Mouse (Mus musculus): ENCODE measurements at regions not wholly inside any gene's neighbourhood (a gene's known extent, or its start where the extent isn't known, plus 50 kb on each side); places are given as distances from the start of the nearest gene placed in this dataset.

- TF ChIP-seq CTCF (IDR thresholded peaks at IDR 0.05; ENCODE audit: extremely low read depth, insufficient read depth, insufficient read length, insufficient replicate concordance) (no peak), POLR2A (IDR thresholded peaks at IDR 0.05; ENCODE audit: low read depth, low read length) (no peak)
- 95% methylated on average over 4 of the region's 4 CpGs for WGBS
- H3K4me1 ChIP-seq (ENCODE audit: control insufficient read depth, insufficient read depth, insufficient read length): no peaks in the 10 kb centered on the region
- H3K27me3 ChIP-seq (ENCODE audit: control insufficient read depth, insufficient read depth, low read length): no peaks in the 10 kb centered on the region
- DNase-seq (ENCODE audit: low read depth in 1 of 2, low spot score in 2 of 2): no peak
- no peaks in the 10 kb centered on the region for H3K36me3 ChIP-seq (ENCODE audit: control insufficient read depth, insufficient read depth, low read length)
- no peak overlapping the region for H3K27ac ChIP-seq (ENCODE audit: insufficient read depth, low read length)
- H3K4me3 ChIP-seq (ENCODE audit: extremely low read depth, insufficient read depth, insufficient read length): no peak overlapping the region
Measured at GRCm38 (mm10) chr6:121527281-121527680, 53.8 kb upstream of the Iqsec3 start.

DNA sequence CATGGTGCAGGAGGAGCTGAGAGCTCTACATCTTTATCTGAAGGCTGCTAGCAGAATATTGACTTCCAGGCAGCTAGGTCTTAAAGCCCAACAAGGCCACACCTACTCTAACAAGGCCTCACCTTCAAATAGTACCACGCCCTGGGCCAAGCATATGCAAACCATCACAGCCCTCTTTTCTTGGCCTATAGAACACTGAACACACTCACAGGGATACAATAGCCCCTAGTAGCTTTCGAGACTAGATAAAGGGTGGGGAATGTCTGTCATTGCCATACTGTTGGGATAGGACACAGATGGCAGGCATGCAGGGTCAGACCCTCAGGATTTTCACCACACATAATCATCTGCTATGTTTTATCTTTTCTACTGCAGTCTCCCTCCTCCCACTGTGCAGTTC, 52.6 kb upstream of the Iqsec3 start:
- Histone ChIP-seq H3K4me3 (ENCODE audit: extremely low read depth, insufficient read depth, insufficient read length) (no peak overlapping the region), H3K4me1 (ENCODE audit: control insufficient read depth, insufficient read depth, insufficient read length) (no peaks in the 10 kb centered on the region), H3K36me3 (ENCODE audit: control insufficient read depth, insufficient read depth, low read length) (no peaks in the 10 kb centered on the region), H3K27me3 (ENCODE audit: control insufficient read depth, insufficient read depth, low read length) (no peaks in the 10 kb centered on the region), H3K27ac (ENCODE audit: insufficient read depth, low read length) (no peak overlapping the region)
- TF ChIP-seq CTCF (IDR thresholded peaks at IDR 0.05; ENCODE audit: extremely low read depth, insufficient read depth, insufficient read length, insufficient replicate concordance): no peak
- TF ChIP-seq POLR2A (IDR thresholded peaks at IDR 0.05; ENCODE audit: low read depth, low read length): no peak
- 88% methylated on average over 2 of the region's 2 CpGs for WGBS
- no peak for DNase-seq (ENCODE audit: low read depth in 1 of 2, low spot score in 2 of 2)

DNA sequence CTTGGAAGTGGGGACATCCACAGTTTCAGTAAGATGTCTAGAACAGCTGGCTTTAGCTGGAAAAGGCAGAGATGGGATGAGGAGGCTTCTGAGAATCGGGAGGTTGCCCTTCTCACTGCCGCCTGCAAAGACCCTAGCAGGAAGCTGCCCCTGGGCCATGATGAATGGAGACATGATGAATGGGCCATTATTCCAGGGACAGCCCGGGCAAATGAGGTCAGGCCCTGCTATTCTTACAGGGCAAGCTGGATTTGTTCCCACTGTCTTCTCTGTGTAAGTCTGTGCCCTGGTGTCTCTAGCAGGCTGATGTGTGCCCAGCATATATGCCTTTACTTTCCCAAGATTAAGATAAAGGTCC, 51.1 kb upstream of the Iqsec3 start:
- H3K36me3 ChIP-seq (ENCODE audit: control insufficient read depth, insufficient read depth, low read length): no peaks in the 10 kb centered on the region
- H3K27me3 ChIP-seq (ENCODE audit: control insufficient read depth, insufficient read depth, low read length): no peaks in the 10 kb centered on the region
- WGBS: 27% methylated on average over 3 of the region's 3 CpGs
- DNase-seq (ENCODE audit: low read depth in 1 of 2, low spot score in 2 of 2): no peak
- H3K4me3 ChIP-seq (ENCODE audit: extremely low read depth, insufficient read depth, insufficient read length): no peak overlapping the region
- TF ChIP-seq CTCF (IDR thresholded peaks at IDR 0.05; ENCODE audit: extremely low read depth, insufficient read depth, insufficient read length, insufficient replicate concordance) (no peak), POLR2A (IDR thresholded peaks at IDR 0.05; ENCODE audit: low read depth, low read length) (no peak)
- no peaks in the 10 kb centered on the region for H3K4me1 ChIP-seq (ENCODE audit: control insufficient read depth, insufficient read depth, insufficient read length)
- no peak overlapping the region for H3K27ac ChIP-seq (ENCODE audit: insufficient read depth, low read length)

GRCm38 (mm10) chr6:121523882-121524612, 50.6 kb upstream of the Iqsec3 start:
- H3K27ac ChIP-seq (ENCODE audit: insufficient read depth, low read length): no peak overlapping the region
- no peaks in the 10 kb centered on the region for H3K27me3 ChIP-seq (ENCODE audit: control insufficient read depth, insufficient read depth, low read length)
- H3K36me3 ChIP-seq (ENCODE audit: control insufficient read depth, insufficient read depth, low read length): no peaks in the 10 kb centered on the region
- no peak for DNase-seq (ENCODE audit: low read depth in 1 of 2, low spot score in 2 of 2)
- no peaks in the 10 kb centered on the region for H3K4me1 ChIP-seq (ENCODE audit: control insufficient read depth, insufficient read depth, insufficient read length)
- H3K4me3 ChIP-seq (ENCODE audit: extremely low read depth, insufficient read depth, insufficient read length): no peak overlapping the region
- WGBS: 81% methylated on average over 11 of the region's 11 CpGs
- TF ChIP-seq CTCF (IDR thresholded peaks at IDR 0.05; ENCODE audit: extremely low read depth, insufficient read depth, insufficient read length, insufficient replicate concordance) (no peak), POLR2A (IDR thresholded peaks at IDR 0.05; ENCODE audit: low read depth, low read length) (no peak)

All from spleen, adult 2 months (tissue).